Mouse (Mus musculus) embryo, embryonic 9.5 days (tissue): ENCODE data around the gene Arl2.
"Not testable (repeated sequence)": the region's sequence is repeated elsewhere in the genome, so short reads cannot be mapped to it uniquely, and the experiment has no call there.

Experiments used
- DNase-seq: peaks from one replicate; pipeline ENCODE4 v3.0.0-alpha.2; 2017; ENCODE audit errors: extremely low spot score

Gene Arl2

GRCm38 (mm10) chr19:6141394-6141749, at the start of gene Arl2:
TSS of gene Arl2 (minus strand) at chr19:6141548.
- DNase-seq, result peak; percentile 92

GRCm38 (mm10) chr19:6184131-6184530, 42.8 kb upstream of the Arl2 start, which contains the start of gene Majin:
TSS of gene Majin (plus strand) at chr19:6184388.
- no peak for DNase-seq

- DNase-seq, result no peak
Measured at GRCm38 (mm10) chr19:6182534-6182933, 41.2 kb upstream of the Arl2 start.

- peak; percentile 34 for DNase-seq
Measured at GRCm38 (mm10) chr19:6181629-6182028, 40.3 kb upstream of the Arl2 start.

- no peak for DNase-seq
Measured at GRCm38 (mm10) chr19:6178775-6179174, 37.4 kb upstream of the Arl2 start.

GRCm38 (mm10) chr19:6174771-6175170, 33.4 kb upstream of the Arl2 start:
- DNase-seq, result no peak

GRCm38 (mm10) chr19:6171215-6171614, 29.9 kb upstream of the Arl2 start:
- no peak for DNase-seq

GRCm38 (mm10) chr19:6166750-6167149, 25.4 kb upstream of the Arl2 start:
- DNase-seq, result no peak

- DNase-seq, result no peak
Measured at GRCm38 (mm10) chr19:6163872-6164547, 22.7 kb upstream of the Arl2 start.

- no peak for DNase-seq
Measured at GRCm38 (mm10) chr19:6157220-6157619, 15.9 kb upstream of the Arl2 start.

GRCm38 (mm10) chr19:6156372-6156771, 15.0 kb upstream of the Arl2 start:
- no peak for DNase-seq

GRCm38 (mm10) chr19:6155174-6155573, 13.8 kb upstream of the Arl2 start:
- DNase-seq, result no peak

GRCm38 (mm10) chr19:6144842-6145241, 3.5 kb upstream of the Arl2 start:
- no peak for DNase-seq

- peak; percentile 95 for DNase-seq
Measured at GRCm38 (mm10) chr19:6140678-6141393, 512 bp downstream of the Arl2 start, which contains the start of gene Batf2. TSS of gene Batf2 (plus strand) at chr19:6140983.

GRCm38 (mm10) chr19:6140374-6140677, 1.0 kb downstream of the Arl2 start:
- no peak for DNase-seq

GRCm38 (mm10) chr19:6139701-6140100, 1.6 kb downstream of the Arl2 start:
- no peak for DNase-seq

GRCm38 (mm10) chr19:6136397-6136796, 5.0 kb downstream of the Arl2 start:
- no peak for DNase-seq

- DNase-seq, result not testable (repeated sequence)
Measured at GRCm38 (mm10) chr19:6133197-6133596, 8.2 kb downstream of the Arl2 start.

GRCm38 (mm10) chr19:6132171-6132827, 9.0 kb downstream of the Arl2 start:
- DNase-seq, result no peak

GRCm38 (mm10) chr19:6130414-6131128, 10.8 kb downstream of the Arl2 start:
- DNase-seq, result not testable (repeated sequence)

GRCm38 (mm10) chr19:6127760-6128341, 13.5 kb downstream of the Arl2 start, which contains the start of gene Snx15:
TSS of gene Snx15 (minus strand) at chr19:6128304.
- DNase-seq, result peak; percentile 91
